Mouse (Mus musculus): ENCODE results near the gene Ehd4.

Gene Ehd4

DNA sequence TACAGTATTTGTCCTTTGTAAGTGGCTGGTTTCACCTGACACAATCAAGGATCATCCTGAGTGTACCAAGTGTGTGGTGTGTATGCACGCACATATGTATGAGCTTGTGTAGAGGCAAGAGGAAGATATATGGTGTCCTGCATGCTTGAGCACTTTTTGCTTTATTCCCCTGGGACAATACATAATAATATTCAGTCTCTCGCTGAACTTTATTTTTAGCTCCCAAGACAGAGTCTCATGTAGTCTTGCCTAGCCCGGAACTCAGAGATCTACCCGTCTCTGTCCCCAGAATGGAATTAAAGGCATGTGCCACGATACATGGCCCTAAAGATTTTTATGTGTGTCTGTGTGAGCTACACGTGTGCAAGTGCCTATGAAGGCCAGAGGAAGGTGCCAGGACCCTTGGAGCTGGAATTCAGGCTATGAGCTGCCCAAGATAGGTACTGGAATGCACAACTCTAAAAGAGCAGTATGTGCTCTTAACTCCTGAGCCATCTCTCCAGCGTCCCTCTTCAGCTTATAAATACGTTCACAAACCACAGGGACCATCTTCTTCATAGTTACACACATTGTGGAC, 47.9 kb downstream of the Ehd4 start:
- no peak for DNase-seq

- no peak for DNase-seq
Observed at GRCm38 (mm10) chr2:120105861-120106260, 48.5 kb downstream of the Ehd4 start.

GRCm38 (mm10) chr2:120102881-120103280, 51.5 kb downstream of the Ehd4 start:
- no peak for DNase-seq

DNA sequence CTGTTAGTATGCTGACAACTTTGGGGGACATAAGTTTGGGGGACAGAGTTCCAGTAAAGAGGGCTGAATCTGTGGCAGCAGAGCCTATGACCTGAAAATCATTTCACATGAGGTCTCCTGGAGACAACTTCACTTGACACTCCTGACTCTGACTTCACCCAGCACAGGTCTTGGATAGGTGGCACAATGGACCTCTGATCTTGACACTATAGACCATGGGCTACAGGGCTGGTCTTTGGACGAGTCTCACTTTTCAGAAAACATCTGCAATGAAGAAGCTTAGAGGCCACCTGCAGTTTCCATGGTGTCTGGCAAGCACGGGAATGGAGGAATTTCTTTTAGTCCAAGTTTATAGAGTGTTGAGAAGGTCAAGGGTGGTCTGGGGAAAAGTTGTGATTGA, 52.0 kb downstream of the Ehd4 start:
- DNase-seq: no peak

- DNase-seq: no peak
Observed at GRCm38 (mm10) chr2:120101961-120102360, 52.4 kb downstream of the Ehd4 start.

DNA sequence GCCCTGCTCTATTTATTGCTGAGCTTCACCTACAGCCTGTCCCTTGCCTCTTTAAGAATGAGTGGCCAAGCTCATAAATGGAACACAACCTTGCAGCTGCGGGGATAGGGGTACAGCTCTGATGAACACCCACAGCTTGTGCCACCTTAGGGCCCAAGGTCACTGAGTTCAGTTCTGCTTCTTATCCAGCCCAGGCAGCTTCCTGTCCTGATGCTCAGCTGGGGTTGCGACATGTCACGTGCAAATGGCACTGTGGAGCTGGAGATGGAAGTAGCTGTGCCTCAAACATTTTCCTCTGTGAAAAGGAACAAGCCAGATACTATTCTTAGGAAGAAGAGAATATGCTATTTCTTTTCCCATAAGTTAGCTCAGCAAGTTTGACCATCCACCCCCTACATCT, 54.5 kb downstream of the Ehd4 start:
- DNase-seq: no peak

DNA sequence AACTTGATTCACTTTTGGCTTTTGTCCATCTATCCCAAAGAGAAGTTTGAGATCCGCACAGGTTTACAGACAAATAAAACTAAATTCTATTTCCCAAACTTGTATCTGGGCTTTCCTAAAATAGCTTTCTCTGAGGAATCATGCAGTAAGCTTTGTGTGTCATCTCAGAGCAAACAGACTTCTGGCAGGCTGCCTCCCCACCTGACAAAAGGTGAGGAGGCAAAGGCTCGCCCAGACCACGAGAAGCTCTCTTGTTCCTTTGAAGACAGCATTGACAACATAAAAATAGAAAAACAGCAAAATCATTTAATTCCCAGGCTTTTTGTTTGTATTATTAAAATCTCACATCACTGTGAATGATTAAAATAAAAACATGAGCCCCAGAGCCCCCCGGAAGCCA, 55.1 kb downstream of the Ehd4 start:
- DNase-seq: no peak

GRCm38 (mm10) chr2:120098781-120099202, 55.6 kb downstream of the Ehd4 start:
- no peak for DNase-seq

DNA sequence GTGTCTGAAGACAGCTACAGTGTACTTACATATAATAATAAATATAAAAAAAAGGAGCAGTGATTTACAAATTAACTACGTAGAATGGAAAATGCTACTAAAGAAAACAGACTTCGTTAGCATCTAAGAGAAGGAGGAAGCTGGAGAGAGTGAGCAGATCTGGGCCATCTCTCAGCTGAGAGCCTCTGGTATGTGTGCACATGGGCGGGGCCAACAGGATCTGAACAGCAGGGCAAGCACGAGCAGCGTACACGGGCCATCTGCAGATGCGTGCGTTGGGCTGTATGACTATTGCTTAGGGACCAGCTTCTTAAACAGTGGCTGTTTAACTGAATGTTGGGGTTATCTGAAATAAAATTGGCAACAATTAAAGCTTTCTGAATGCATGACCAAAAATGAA, 56.5 kb downstream of the Ehd4 start:
- no peak for DNase-seq

- DNase-seq: no peak
Observed at GRCm38 (mm10) chr2:120096711-120097110, 57.7 kb downstream of the Ehd4 start.

GRCm38 (mm10) chr2:120096191-120096590, 58.2 kb downstream of the Ehd4 start:
- DNase-seq: no peak

- no peak for DNase-seq
Observed at GRCm38 (mm10) chr2:120095171-120095570, 59.2 kb downstream of the Ehd4 start.

- peak; percentile 57 for DNase-seq
Observed at GRCm38 (mm10) chr2:120093671-120094430, 60.6 kb downstream of the Ehd4 start.

GRCm38 (mm10) chr2:120090979-120091378, 63.4 kb downstream of the Ehd4 start:
- DNase-seq: no peak

- no peak for DNase-seq
Observed at GRCm38 (mm10) chr2:120087897-120088296, 66.5 kb downstream of the Ehd4 start.

DNA sequence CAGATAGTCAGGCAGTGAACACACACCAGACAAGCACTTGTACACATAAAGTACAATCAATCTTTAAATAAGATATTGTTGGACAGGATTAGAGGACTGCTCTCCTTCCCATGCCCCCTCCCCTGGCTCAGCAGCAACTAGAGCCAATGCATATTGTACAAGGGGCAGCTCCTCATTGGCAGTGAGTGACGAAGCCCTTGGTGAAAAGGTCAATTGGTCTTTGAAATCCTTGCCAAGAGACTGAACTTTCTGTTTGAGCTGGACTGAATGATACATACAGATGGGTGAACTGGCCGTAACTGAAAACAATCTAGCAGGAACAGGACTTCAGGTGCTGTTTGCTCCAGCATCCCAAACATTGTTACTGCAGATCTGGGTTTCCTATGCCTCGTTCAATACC, 67.0 kb downstream of the Ehd4 start:
- DNase-seq: no peak

GRCm38 (mm10) chr2:120086038-120086437, 68.4 kb downstream of the Ehd4 start:
- no peak for DNase-seq

- DNase-seq: no peak
Observed at GRCm38 (mm10) chr2:120084593-120085361, 69.6 kb downstream of the Ehd4 start.

DNA sequence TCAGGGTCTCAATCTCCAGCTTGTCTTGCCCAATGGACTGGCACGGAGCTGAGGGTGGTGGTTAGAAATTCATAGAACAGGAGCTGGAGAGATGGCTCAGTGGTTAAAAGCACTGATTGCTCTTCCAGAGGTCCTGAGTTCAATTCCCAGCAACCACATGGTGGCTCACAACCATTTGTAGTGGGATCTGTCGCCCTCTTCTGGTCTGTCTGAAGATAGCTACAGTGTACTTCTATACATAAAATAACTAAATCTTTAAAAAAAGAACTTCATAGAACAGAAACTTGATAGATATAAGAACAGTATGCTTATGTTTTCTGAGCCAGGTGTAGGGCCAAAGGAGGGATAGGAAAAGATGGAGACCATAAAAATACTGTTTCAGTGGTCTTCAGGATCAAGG, 72.0 kb downstream of the Ehd4 start:
- DNase-seq: no peak

DNA sequence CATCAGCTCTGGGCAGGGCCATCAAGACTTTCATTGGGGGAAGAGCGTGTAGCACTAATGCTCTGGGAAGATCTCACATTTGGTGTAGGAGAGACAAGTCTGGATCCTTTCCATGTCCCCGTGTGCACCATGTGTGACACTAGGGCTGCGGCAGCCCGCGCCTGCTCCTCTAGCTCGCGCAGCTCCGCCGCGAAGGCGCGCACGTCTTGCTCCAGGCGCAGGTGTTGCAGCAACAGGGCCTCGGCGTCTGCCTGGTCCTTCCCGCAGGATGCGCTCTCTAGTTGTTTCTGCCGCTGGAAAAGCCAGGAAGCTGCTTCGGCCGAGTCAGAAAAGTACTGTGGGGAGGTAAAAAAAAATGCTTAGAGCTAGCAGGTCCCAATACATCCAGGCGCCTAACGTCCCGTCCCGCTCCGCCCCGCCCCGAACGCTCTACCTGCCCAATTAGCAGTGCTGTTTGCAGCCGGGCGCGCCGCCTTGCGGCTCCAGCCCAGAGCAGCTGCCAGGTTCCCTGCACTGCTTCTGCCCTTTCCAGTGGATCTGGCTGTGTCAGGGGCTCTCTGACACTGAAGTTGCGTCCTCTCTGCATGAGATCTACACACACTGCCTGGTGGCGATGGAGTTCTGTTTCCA, 78.2 kb downstream of the Ehd4 start:
- peak; percentile 26 for DNase-seq

DNA sequence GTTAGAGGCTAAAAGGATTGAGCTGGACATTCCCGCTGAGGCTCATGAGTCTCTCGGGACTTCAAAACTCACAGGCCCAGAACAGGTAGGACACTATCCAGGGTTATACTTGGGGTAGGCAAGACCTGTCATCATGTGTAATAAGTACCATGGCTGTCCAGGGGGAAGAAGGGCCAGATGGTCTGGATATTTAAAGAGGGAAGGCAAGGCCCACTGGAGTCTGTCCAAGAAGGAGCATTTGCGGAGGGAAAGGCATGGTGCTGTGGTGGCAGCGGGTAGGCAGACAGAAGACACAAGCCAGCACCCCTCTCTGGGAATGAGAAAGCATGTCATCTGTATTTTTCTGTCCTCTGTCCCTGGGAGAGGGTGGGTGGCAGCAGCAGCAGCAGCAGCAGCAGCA, 80.3 kb downstream of the Ehd4 start:
- no peak for DNase-seq

DNA sequence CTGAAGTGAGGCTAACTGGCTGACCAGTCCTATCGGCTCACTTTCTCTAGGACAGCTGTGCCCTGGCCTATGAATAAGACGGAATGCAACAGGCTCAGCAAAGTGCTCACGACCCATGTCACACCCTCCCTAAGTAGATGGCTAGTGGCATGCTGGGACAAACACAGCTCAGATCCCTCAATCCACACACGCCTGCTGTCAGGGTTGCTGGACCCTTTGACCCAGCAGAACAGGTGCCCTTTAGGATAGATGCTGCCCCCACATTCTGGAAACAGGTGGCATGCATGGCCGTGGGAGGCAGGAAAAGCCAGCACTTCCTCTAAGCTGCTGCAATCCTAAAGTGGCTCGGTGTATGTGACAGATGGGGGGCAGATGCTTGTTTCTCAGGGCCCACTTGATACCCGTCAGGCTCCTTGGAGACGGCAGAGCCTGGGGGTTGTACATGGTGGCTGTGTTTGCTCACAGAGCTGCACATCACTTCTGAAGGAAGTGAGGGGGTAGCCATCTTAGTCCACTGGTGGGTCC, 84.9 kb downstream of the Ehd4 start:
- DNase-seq: peak; percentile 21

All from right cerebral cortex, postnatal 4 days (tissue).